Mouse (Mus musculus): ENCODE data around the gene Anks4b. TPM values are rescaled to one million over a fixed set of nuclear protein-coding genes. Genes with fewer than 3 reads are reported as not detected.

Anks4b gene
- 0.05 TPM in 1 of 2 replicates, not detected in the other for polyA plus RNA-seq (2015; fragmentation: Nextera tagmentation; extraction: Ambion mirVana)

- Histone ChIP-seq H3K9ac (no peak within 1 kb of the TSS), H3K4me1 (replicated peaks) (no peaks in the 10 kb centered on the region), H3K4me3 (no peak within 1 kb of the TSS), H3K4me2 (no peak within 1 kb of the TSS), H3K9me3 (no peaks in the 10 kb centered on the region), H3K27me3 (no peaks in the 10 kb centered on the region), H3K27ac (no peak within 1 kb of the TSS), H3K36me3 (no peaks in the 10 kb centered on the region)
- ATAC-seq (ENCODE audit: low FRiP score), result no peak
- 87% methylated on average over 10 of the region's 10 CpGs for WGBS
Observed at GRCm38 (mm10) chr7:120173603-120174244, at the start of gene Anks4b. Gene Anks4b (plus strand): TSS chr7:120173858.

- Histone ChIP-seq H3K9me3 (no peaks in the 10 kb centered on the region), H3K4me2 (no peak overlapping the region), H3K27me3 (no peaks in the 10 kb centered on the region), H3K36me3 (no peaks in the 10 kb centered on the region), H3K9ac (no peak overlapping the region), H3K4me3 (no peak overlapping the region), H3K4me1 (replicated peaks) (peaks cover 6% of the 10 kb centered on the region; the same call in 1 of the 2 replicates), H3K27ac (no peak overlapping the region)
- WGBS, result 0% methylated on average over 3 of the region's 3 CpGs
- ATAC-seq (ENCODE audit: low FRiP score), result peak; percentile 89
Observed at GRCm38 (mm10) chr7:120124844-120125243, 48.8 kb upstream of the Anks4b start.

DNA sequence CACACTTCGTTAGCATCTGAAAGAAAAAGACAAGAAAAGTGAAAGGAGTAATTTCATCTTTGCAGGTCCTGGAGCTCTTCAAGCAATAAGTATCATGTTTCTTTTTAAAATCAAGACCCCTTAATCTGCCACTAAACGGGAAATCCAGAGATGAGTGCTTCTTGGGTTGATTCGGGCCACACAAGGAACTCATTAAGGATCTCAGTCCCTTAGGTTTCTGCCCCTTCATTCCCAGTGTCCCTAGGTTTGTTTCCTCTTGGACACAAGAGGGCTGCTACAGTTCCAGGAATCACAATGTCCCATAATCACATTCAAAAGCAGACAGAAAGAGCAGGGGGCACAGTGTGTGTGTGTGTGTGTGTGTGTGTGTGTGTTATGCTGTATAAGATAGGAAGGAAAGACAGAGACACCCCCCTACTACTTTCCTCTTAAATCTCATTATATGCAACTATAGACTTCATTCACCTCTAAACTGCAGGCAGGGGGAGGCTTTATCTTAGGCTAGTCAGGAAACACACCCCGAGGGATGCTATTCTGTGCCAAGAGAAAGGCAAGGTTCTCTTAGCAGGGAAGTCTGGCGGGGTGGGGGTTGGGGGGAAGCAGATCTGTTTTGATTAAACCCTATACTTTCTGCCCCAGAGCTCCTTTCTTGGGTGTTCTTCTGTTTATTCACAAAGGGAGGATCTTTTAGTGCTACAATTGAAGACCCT lies 46.5 kb upstream of the Anks4b start:
- no peaks in the 10 kb centered on the region for H3K9me3 ChIP-seq
- no peak overlapping the region for H3K9ac ChIP-seq
- H3K36me3 ChIP-seq, result no peaks in the 10 kb centered on the region
- H3K4me2 ChIP-seq, result no peak overlapping the region
- WGBS, result 34% methylated on average over 5 of the region's 5 CpGs
- no peak overlapping the region for H3K4me3 ChIP-seq
- peaks cover 6% of the 10 kb centered on the region; the same call in 1 of the 2 replicates for H3K4me1 ChIP-seq (replicated peaks)
- H3K27me3 ChIP-seq, result no peaks in the 10 kb centered on the region
- ATAC-seq (ENCODE audit: low FRiP score), result no peak
- H3K27ac ChIP-seq, result no peak overlapping the region

GRCm38 (mm10) chr7:120127686-120128059 lies 46.0 kb upstream of the Anks4b start:
- ATAC-seq (ENCODE audit: low FRiP score), result no peak
- Histone ChIP-seq H3K9me3 (no peaks in the 10 kb centered on the region), H3K4me1 (replicated peaks) (peaks cover 6% of the 10 kb centered on the region; the same call in 1 of the 2 replicates), H3K4me2 (no peak overlapping the region), H3K27me3 (no peaks in the 10 kb centered on the region), H3K27ac (no peak overlapping the region), H3K36me3 (no peaks in the 10 kb centered on the region), H3K9ac (no peak overlapping the region), H3K4me3 (no peak overlapping the region)
- WGBS, result 49% methylated on average over 4 of the region's 4 CpGs

- no peaks in the 10 kb centered on the region for H3K9me3 ChIP-seq
- 59% methylated on average over 4 of the region's 4 CpGs for WGBS
- no peak overlapping the region for H3K4me3 ChIP-seq
- no peaks in the 10 kb centered on the region for H3K27me3 ChIP-seq
- no peak overlapping the region for H3K9ac ChIP-seq
- H3K27ac ChIP-seq, result no peak overlapping the region
- no peak overlapping the region for H3K4me2 ChIP-seq
- H3K4me1 ChIP-seq (replicated peaks), result peaks cover 6% of the 10 kb centered on the region; the same call in 1 of the 2 replicates
- H3K36me3 ChIP-seq, result no peaks in the 10 kb centered on the region
- no peak for ATAC-seq (ENCODE audit: low FRiP score)
Observed at GRCm38 (mm10) chr7:120128951-120129350, 44.7 kb upstream of the Anks4b start.

DNA sequence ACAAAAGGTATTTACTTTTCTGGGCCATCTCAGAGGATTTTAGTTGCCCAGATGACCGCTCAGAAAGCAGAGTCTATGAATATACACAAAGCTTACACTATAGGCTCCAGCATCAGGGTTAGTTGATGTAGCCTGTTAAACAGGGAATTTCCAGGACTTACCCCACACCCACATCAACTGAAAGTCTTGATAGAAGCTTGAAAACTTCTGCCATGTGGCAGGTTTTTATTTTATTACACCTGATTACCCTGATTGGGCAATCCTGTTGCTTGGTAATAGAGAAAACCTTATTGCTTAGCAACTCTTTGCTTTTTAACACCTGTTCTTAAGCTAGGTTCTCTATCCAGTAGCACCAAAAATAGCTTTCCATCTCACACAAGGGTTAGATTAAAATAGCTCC lies 30.9 kb upstream of the Anks4b start:
- H3K4me2 ChIP-seq, result no peak overlapping the region
- H3K9me3 ChIP-seq, result no peaks in the 10 kb centered on the region
- H3K4me1 ChIP-seq (replicated peaks), result no peaks in the 10 kb centered on the region
- no peak overlapping the region for H3K9ac ChIP-seq
- H3K36me3 ChIP-seq, result no peaks in the 10 kb centered on the region
- H3K4me3 ChIP-seq, result no peak overlapping the region
- H3K27ac ChIP-seq, result no peak overlapping the region
- no peaks in the 10 kb centered on the region for H3K27me3 ChIP-seq
- no peak for ATAC-seq (ENCODE audit: low FRiP score)
- 85% methylated on average over 1 of the region's 1 CpGs for WGBS

DNA sequence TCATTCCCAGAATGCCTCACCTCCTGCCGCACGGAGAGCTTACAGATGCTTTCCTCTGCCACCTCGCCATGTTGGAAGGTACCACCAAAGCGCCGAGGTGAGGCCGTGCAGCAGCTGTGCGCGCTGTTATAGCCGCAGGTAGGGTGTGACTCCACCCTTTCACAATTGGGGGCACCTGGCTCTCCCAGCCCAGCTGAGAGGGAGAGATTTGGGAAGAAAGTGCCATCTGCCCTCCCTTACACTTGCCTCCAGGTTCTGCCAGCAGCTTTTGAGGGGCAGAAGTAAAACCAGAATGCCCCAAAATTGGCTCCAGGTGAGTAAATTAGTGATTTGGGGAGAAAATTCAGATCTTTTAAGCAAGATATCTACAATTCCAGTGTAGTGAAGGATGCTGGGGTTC lies 28.5 kb upstream of the Anks4b start, which contains the start of gene Zp2:
Zp2 (minus strand) TSS at position 101 of the 400 bp plus-strand sequence.
- H3K4me3 ChIP-seq, result no peak within 1 kb of the TSS
- H3K4me2 ChIP-seq, result no peak within 1 kb of the TSS
- H3K27ac ChIP-seq, result no peak within 1 kb of the TSS
- no peaks in the 10 kb centered on the region for H3K36me3 ChIP-seq
- H3K27me3 ChIP-seq, result no peaks in the 10 kb centered on the region
- ATAC-seq (ENCODE audit: low FRiP score), result no peak
- no peaks in the 10 kb centered on the region for H3K4me1 ChIP-seq (replicated peaks)
- 83% methylated on average over 9 of the region's 9 CpGs for WGBS
- no peaks in the 10 kb centered on the region for H3K9me3 ChIP-seq
- no peak within 1 kb of the TSS for H3K9ac ChIP-seq

DNA sequence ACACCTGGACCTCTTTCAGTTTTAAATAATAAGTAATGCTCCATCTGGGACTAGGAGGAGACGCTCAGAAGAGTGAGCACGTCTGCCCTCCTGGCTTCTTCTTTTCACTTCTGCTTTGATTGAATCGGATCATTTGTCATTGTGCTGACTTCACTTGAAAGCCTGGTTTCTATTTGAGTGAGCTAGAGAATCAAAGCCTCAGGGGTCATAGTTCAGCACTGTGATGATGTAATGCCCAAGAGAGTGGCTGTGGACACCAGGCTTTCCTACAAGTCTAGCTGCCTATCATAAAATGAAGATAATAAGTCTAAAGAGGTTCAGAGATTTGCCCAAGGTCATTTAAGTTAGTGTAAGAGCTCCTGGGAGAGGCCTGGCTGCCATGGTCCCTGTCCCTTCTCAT lies 23.4 kb upstream of the Anks4b start:
- H3K4me3 ChIP-seq, result no peak overlapping the region
- no peaks in the 10 kb centered on the region for H3K9me3 ChIP-seq
- no peaks in the 10 kb centered on the region for H3K36me3 ChIP-seq
- WGBS, result 14% methylated on average over 3 of the region's 3 CpGs
- no peaks in the 10 kb centered on the region for H3K27me3 ChIP-seq
- no peak overlapping the region for H3K9ac ChIP-seq
- H3K27ac ChIP-seq, result no peak overlapping the region
- no peak for ATAC-seq (ENCODE audit: low FRiP score)
- no peaks in the 10 kb centered on the region for H3K4me1 ChIP-seq (replicated peaks)
- H3K4me2 ChIP-seq, result no peak overlapping the region

DNA sequence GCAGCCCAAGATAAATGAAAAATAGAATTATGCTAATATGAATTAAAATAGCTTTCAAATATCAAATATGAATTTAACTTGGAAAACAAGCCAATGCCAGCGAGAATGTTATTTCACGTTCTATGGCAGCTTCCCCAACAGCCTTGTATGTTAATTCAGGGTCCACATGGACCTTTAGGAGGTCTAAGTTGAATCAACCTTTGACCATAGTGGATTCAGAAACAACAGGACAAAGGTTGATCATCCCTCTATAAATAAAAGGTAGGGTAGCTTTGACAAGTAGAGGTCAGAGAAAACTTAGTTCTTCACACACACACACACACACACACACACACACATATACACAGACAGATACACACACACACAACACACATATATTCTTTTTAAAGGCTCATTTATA lies 22.8 kb upstream of the Anks4b start:
- Histone ChIP-seq H3K4me2 (no peak overlapping the region), H3K36me3 (no peaks in the 10 kb centered on the region), H3K4me1 (replicated peaks) (no peaks in the 10 kb centered on the region), H3K27ac (no peak overlapping the region), H3K4me3 (no peak overlapping the region), H3K9me3 (no peaks in the 10 kb centered on the region), H3K9ac (no peak overlapping the region), H3K27me3 (no peaks in the 10 kb centered on the region)
- 76% methylated on average over 2 of the region's 2 CpGs for WGBS
- ATAC-seq (ENCODE audit: low FRiP score), result no peak

DNA sequence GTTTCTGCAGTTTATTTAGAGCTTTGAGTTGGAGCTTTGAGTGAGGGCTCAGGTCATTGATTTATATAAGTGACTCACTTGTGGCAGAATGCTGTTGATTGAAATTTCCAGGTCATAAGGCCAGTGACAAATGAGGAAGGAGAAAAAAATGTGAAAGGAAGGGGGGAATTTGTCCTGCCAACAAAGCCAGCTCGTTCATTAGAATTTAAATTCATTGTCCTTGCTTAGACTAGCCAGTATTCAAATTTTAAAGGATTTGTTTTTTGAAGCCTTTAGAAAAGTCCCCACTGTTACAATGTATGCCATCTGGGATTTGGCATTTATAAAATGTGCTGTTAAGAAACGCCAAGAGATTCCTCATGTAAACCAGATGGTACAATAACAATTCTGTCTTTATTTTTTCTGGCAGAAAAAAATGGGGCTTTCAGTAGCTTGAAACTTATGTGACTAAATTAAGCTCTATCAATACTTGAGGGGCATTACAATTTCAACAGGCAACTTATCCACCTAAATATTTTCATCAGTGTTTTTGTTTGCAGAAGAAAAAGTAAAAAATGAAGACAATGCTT lies 16.7 kb upstream of the Anks4b start:
- no peaks in the 10 kb centered on the region for H3K9me3 ChIP-seq
- no peaks in the 10 kb centered on the region for H3K27me3 ChIP-seq
- no peak overlapping the region for H3K27ac ChIP-seq
- ATAC-seq (ENCODE audit: low FRiP score), result no peak
- no peak overlapping the region for H3K9ac ChIP-seq
- peaks cover 21% of the 10 kb centered on the region for H3K4me1 ChIP-seq (replicated peaks)
- 13% methylated on average over 2 of the region's 2 CpGs for WGBS
- H3K36me3 ChIP-seq, result no peaks in the 10 kb centered on the region
- no peak overlapping the region for H3K4me3 ChIP-seq
- H3K4me2 ChIP-seq, result no peak overlapping the region

GRCm38 (mm10) chr7:120157575-120158061 lies 16.0 kb upstream of the Anks4b start:
- Histone ChIP-seq H3K36me3 (no peaks in the 10 kb centered on the region), H3K9ac (no peak overlapping the region), H3K27me3 (no peaks in the 10 kb centered on the region), H3K27ac (peak overlapping the region; percentile 5; the same call in 1 of the 2 replicates), H3K4me2 (no peak overlapping the region), H3K9me3 (no peaks in the 10 kb centered on the region), H3K4me1 (replicated peaks) (peaks cover 21% of the 10 kb centered on the region), H3K4me3 (no peak overlapping the region)
- ATAC-seq (ENCODE audit: low FRiP score), result peak; percentile 54
- WGBS, result 24% methylated on average over 5 of the region's 5 CpGs

- no peaks in the 10 kb centered on the region for H3K27me3 ChIP-seq
- no peak for ATAC-seq (ENCODE audit: low FRiP score)
- H3K9ac ChIP-seq, result no peak overlapping the region
- H3K9me3 ChIP-seq, result no peaks in the 10 kb centered on the region
- no peaks in the 10 kb centered on the region for H3K36me3 ChIP-seq
- H3K4me3 ChIP-seq, result no peak overlapping the region
- H3K4me2 ChIP-seq, result no peak overlapping the region
- peaks cover 21% of the 10 kb centered on the region for H3K4me1 ChIP-seq (replicated peaks)
- whole genome bisulfite sequencing, result 23% methylated on average over 4 of the region's 4 CpGs
- peak overlapping the region; percentile 12; the same call in 1 of the 2 replicates for H3K27ac ChIP-seq
Observed at GRCm38 (mm10) chr7:120158121-120158613, 15.5 kb upstream of the Anks4b start.
